Mouse (Mus musculus) myocyte (in vitro differentiated cells): ENCODE data around the gene Asna1.

Source experiments
- CEBPB ChIP-seq: IDR thresholded peaks from 2 replicates; pipeline ENCODE4 v1.6.1; 2011; ENCODE audit warnings: mild to moderate bottlenecking, moderate library complexity; ENCODE audit not compliant: poor library complexity, insufficient read depth, severe bottlenecking
- POLR2A ChIP-seq: IDR thresholded peaks from one replicate; pipeline ENCODE4 v1.6.1; 2011; ENCODE audit warnings: low read depth, mild to moderate bottlenecking, control low read depth, moderate library complexity; ENCODE audit not compliant: insufficient read length

- no peak for TF ChIP-seq POLR2A
- TF ChIP-seq CEBPB = no peak
Measured at GRCm38 (mm10) chr8:85029271-85029670, 4.2 kb upstream of the Asna1 start.
